Mouse (Mus musculus) kidney, adult 9 months (tissue): ENCODE results near the gene Ptgr1.

ENCODE experiments used
- DNase-seq: peaks from one replicate; pipeline ENCODE4 v3.0.0; 2022

Gene Ptgr1

DNA sequence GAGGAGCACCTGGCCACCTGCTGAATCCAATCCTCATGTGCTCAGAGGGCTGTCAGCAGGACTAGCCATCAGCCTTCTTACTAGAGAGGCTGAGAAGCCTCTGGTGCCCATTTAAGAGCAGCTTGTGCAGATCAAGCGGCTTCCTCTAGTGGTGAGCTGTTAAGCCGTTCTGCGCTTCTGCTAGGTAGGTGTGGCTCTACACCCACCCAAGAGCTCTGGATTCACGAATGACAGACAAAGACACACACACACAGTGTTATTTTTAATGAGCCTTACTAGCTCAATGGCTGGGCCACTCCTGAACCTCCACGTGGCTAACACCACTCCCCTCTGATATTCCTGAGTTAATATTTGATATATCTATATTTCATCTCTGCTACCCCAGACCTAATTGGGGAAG lies 61.3 kb downstream of the Ptgr1 start:
- DNase-seq: no peak

DNA sequence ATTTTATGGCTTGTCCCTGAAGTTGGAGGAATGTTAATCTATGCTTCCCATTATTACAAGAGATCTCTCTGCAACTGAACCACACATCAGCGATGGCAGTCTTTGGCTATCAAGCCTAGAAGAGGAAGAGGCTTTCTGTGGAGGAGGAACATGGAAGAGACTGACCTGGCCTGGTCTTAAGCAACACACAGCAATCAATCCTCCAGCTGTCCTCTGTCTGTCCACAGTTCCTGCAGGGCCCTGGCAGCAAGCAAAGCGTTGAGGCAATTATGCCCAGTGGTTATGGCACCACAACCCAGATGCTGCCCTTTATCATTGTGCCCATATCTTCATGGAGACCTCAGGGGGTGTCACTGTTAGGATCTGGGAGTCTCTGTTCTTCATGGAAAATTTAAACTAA lies 63.0 kb downstream of the Ptgr1 start:
- no peak for DNase-seq
